Mouse (Mus musculus) lung, adult 2 months (tissue): ENCODE measurements around the gene Trappc13.

Experiments used
- CTCF ChIP-seq: fragments of 200-500 bp; IDR thresholded peaks from 2 replicates; pipeline ENCODE4 v1.5.1; 2011; ENCODE audit warnings: mild to moderate bottlenecking, low read length, control low read depth; ENCODE audit not compliant: insufficient read depth
- POLR2A ChIP-seq: fragments of 200-500 bp; IDR thresholded peaks from 2 replicates; pipeline ENCODE4 v1.6.1; 2011; ENCODE audit warnings: low read depth, mild to moderate bottlenecking, control low read depth, low read length, borderline replicate concordance; ENCODE audit errors: extremely low read depth

- TF ChIP-seq POLR2A (no peak), CTCF (no peak)
Measured at GRCm38 (mm10) chr13:104227478-104227877, 49.2 kb upstream of the Trappc13 start.
